Mouse (Mus musculus) limb, embryonic 14.5 days (tissue): ENCODE results near the gene Nhsl1. TPM values are rescaled to one million over a fixed set of nuclear protein-coding genes. Genes with fewer than 3 reads are reported as not detected.
A peak's percentile ranks its signal among the peaks of the same experiment; 100 is the strongest.

ENCODE experiments used
- ATAC-seq: fragments of 200-750 bp; cut with Nextera tagmentation; 2 replicates; pipeline ENCODE4 v1.8.0; 2017; ENCODE audit warnings: low read depth, moderate number of reproducible peaks, moderate TSS enrichment; ENCODE audit not compliant: low FRiP score
- DNase-seq: peaks from one replicate; pipeline ENCODE4 v3.0.0-alpha.2; 2015; ENCODE audit warnings: low spot score
- H3K27ac ChIP-seq: fragments of 300-500 bp; sonication (generic); replicated peaks from 2 replicates; pipeline ENCODE4 v1.5.1; 2014; ENCODE audit warnings: low read depth, mild to moderate bottlenecking, low read length, moderate library complexity, mixed read lengths
- H3K27me3 ChIP-seq: fragments of 300-500 bp; sonication (generic); 2 replicates; pipeline ENCODE4 v1.6.1; 2014; ENCODE audit warnings: low read length, mixed read lengths; ENCODE audit not compliant: control insufficient read depth, insufficient read depth
- H3K36me3 ChIP-seq: fragments of 300-500 bp; sonication (generic); 2 replicates; pipeline ENCODE4 v1.6.1; 2014; ENCODE audit warnings: mild to moderate bottlenecking, low read length, moderate library complexity, mixed read lengths; ENCODE audit not compliant: control insufficient read depth, insufficient read depth
- H3K4me1 ChIP-seq: fragments of 300-500 bp; sonication (generic); 2 replicates; pipeline ENCODE4 v1.6.1; 2014; ENCODE audit warnings: antibody characterized with exemption, low read length, mixed read lengths; ENCODE audit not compliant: control insufficient read depth, insufficient read depth
- H3K4me2 ChIP-seq: fragments of 300-500 bp; sonication (generic); replicated peaks from 2 replicates; pipeline ENCODE4 v1.6.1; 2014; ENCODE audit warnings: low read depth, mild to moderate bottlenecking, low read length, moderate library complexity; ENCODE audit not compliant: severe bottlenecking
- H3K4me3 ChIP-seq: fragments of 300-500 bp; sonication (generic); replicated peaks from 2 replicates; pipeline ENCODE4 v1.5.1; 2014; ENCODE audit warnings: low read length
- H3K9ac ChIP-seq: fragments of 300-500 bp; sonication (generic); 2 replicates; pipeline ENCODE4 v1.6.1; 2014; ENCODE audit warnings: mild to moderate bottlenecking, low read depth, low read length, moderate library complexity; ENCODE audit not compliant: severe bottlenecking
- H3K9me3 ChIP-seq: fragments of 300-500 bp; sonication (generic); 2 replicates; pipeline ENCODE4 v1.6.1; 2016; ENCODE audit warnings: low read length; ENCODE audit not compliant: control insufficient read depth
- POLR2A ChIP-seq: fragments of 200-500 bp; IDR thresholded peaks from 2 replicates; pipeline ENCODE4 v1.8.0; 2012; ENCODE audit warnings: inconsistent platforms, mild to moderate bottlenecking, moderate library complexity, borderline replicate concordance; ENCODE audit not compliant: insufficient read depth, insufficient read length; ENCODE audit errors: extremely low read depth
- WGBS: fragments of 180-500 bp; shearing (Covaris S2); extraction: QIAGEN DNeasy Blood & Tissue Kit; methylation state at CpG from one replicate; pipeline ENCODE4 v1.1.7; 2014; 5-methylcytosine and 5-hydroxymethylcytosine counted together
- polyA plus RNA-seq, 2 experiments: library from polyadenylated mRNA; depleted of rRNA in 1 of 2; stranded (reverse) in 1 of 2; unstranded in 1 of 2; fragments of >200 nt; fragmentation: Nextera tagmentation in 1 of 2; extraction: Ambion mirVana in 1 of 2; gene quantifications; 2 replicates each; pipeline versions ENCODE4 v1.2.1 to v1.2.3; 2012 to 2014

The Nhsl1 gene
- polyA plus RNA-seq, 2 experiments: 14.5 to 16.6 TPM

DNA sequence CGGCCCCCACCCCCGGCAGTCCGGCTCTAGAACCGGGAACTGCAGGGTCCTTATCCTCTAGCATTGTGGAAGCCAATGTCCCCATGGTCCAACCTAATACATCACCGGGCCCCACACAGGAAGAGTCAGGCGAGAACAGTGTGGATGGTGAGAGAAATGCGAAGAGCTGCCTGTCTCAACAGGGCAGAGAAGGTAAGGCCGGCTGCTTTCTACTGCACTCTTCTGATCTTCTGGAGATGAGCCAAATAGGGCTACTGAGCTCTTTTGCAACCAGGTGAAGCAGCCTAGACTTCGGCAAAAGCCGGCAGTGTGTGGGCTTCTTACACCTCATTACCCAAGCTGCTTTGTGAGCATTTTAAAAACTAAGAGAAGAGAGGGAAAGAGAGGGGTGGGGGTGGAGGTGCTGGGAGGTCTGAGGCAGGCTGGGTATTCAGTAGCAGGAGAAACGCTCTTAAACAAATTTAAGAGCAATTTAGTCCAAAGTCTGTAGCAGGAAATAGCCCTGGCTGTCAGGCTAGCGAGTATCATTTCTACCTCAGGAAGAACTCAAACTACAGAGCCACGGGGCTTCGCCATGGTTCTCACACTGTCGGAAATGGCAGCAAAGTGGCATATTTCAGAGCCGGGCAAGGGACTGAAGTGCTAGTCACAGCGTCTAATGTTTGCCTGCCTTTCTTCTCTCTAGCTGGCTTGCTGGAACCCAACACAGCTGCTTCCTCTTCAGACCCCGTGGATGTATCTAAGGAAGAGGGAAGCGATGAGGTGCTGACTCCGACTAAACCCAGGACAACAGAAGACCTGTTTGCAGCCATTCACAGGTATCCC, 208.3 kb downstream of the Nhsl1 start:
- ATAC-seq (no peak), DNase-seq (no peak)
- Histone ChIP-seq H3K9ac (0 out of 2 replicates have a peak overlapping the region, but pooled peaks have one; percentile 21), H3K4me2 (peak overlapping the region; percentile 32; the same call in 1 of the 2 replicates), H3K4me1 (peaks cover 25% of the 10 kb centered on the region), H3K27ac (peak overlapping the region; percentile 43), H3K36me3 (peaks cover 32% of the 10 kb centered on the region), H3K9me3 (no peaks in the 10 kb centered on the region), H3K4me3 (no peak overlapping the region), H3K27me3 (no peaks in the 10 kb centered on the region)
- 56% methylated on average over 20 of the region's 20 CpGs for WGBS
- TF ChIP-seq POLR2A: no peak

DNA sequence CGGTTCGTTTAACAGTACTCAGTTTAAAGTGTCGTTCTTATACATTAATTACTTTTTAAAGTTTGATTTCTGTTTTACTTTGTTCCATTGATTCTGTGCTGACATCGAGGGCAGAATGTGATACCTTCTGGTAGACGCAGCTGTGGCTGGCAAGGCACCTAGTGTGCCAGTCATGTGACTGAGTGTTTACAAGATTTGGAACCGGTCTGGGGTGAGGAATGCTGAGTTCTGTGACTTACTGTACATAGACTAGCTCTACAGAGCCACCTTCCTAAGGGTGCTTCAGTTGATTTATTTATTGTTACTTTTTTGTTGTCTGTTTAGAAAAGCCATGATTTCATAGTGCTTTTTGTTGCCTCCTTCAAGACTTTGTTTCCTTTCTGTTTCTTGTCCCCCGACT, 209.0 kb downstream of the Nhsl1 start:
- Histone ChIP-seq H3K4me1 (peaks cover 25% of the 10 kb centered on the region), H3K9ac (no peak overlapping the region), H3K27ac (no peak overlapping the region), H3K9me3 (no peaks in the 10 kb centered on the region), H3K4me2 (no peak overlapping the region), H3K36me3 (peaks cover 36% of the 10 kb centered on the region), H3K27me3 (no peaks in the 10 kb centered on the region), H3K4me3 (no peak overlapping the region)
- ATAC-seq: no peak
- DNase-seq: no peak
- TF ChIP-seq POLR2A: no peak
- 58% methylated on average over 7 of the region's 7 CpGs for WGBS

DNA sequence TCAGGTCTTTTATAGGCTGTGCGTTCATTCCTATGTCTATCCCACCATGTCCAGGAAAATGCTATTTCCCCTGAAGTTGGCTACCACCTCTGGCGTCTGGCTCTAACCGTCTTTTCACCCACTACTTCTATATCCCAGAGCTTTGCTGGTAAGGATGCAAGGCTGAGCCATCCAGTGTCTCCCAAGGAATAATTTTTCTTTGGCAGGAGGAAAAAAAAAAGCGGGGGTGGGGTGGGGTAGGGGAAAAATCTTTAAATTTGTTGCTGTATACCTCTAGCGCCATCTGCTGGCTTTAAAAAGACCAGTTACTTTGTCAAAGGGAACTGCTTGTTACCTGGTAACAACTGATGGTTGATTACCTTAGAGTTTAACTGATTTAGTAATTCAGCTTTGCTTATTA, 209.7 kb downstream of the Nhsl1 start:
- Histone ChIP-seq H3K4me3 (no peak overlapping the region), H3K9me3 (no peaks in the 10 kb centered on the region), H3K27ac (no peak overlapping the region; the same call in 1 of the 2 replicates), H3K36me3 (peaks cover 36% of the 10 kb centered on the region), H3K27me3 (no peaks in the 10 kb centered on the region), H3K4me1 (peaks cover 25% of the 10 kb centered on the region), H3K4me2 (no peak overlapping the region), H3K9ac (no peak overlapping the region)
- DNase-seq (peak; percentile 67), ATAC-seq (no peak)
- WGBS: 44% methylated on average over 5 of the region's 5 CpGs
- TF ChIP-seq POLR2A: no peak

DNA sequence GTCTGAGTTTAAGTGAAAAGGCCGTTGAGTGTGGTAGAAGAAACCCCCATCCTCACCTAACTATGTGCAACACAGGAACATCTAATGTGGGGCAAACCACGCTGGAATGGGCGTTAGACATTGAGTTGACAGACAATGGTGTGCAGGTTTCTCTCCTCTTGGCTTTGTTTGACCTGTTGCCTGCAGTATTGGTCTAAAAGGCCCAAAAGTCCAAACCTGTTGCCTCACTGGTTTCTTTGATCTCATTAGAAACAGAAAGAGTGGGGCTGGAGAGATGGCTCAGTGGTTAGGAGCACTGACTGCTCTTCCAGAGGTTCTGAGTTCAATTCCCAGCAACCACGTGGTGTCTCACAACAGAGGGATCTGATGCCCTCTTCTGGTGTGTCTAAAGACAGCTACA, 210.4 kb downstream of the Nhsl1 start:
- no peak for TF ChIP-seq POLR2A
- H3K4me1 ChIP-seq: peaks cover 25% of the 10 kb centered on the region
- no peak overlapping the region for H3K27ac ChIP-seq
- H3K9me3 ChIP-seq: no peaks in the 10 kb centered on the region
- no peak for ATAC-seq
- H3K9ac ChIP-seq: no peak overlapping the region
- no peak overlapping the region for H3K4me2 ChIP-seq
- no peaks in the 10 kb centered on the region for H3K27me3 ChIP-seq
- DNase-seq: no peak
- no peak overlapping the region for H3K4me3 ChIP-seq
- peaks cover 34% of the 10 kb centered on the region for H3K36me3 ChIP-seq
- 83% methylated on average over 4 of the region's 4 CpGs for WGBS

GRCm38 (mm10) chr10:18530161-18530560, 211.4 kb downstream of the Nhsl1 start:
- Histone ChIP-seq H3K27me3 (no peaks in the 10 kb centered on the region), H3K9ac (no peak overlapping the region), H3K27ac (no peak overlapping the region), H3K4me2 (no peak overlapping the region), H3K4me3 (no peak overlapping the region), H3K36me3 (peaks cover 27% of the 10 kb centered on the region), H3K9me3 (no peaks in the 10 kb centered on the region), H3K4me1 (peaks cover 25% of the 10 kb centered on the region)
- ATAC-seq (no peak), DNase-seq (no peak)
- 88% methylated on average over 4 of the region's 4 CpGs for WGBS
- TF ChIP-seq POLR2A: no peak
